Mouse (Mus musculus): ENCODE results near the gene Pdzd7.

- TF ChIP-seq CTCF (IDR thresholded peaks at IDR 0.05; ENCODE audit: borderline replicate concordance, extremely low read depth, insufficient read depth, insufficient read length) (no peak), POLR2A (IDR thresholded peaks at IDR 0.05; ENCODE audit: borderline replicate concordance, extremely low read depth, insufficient read depth, insufficient read length, poor library complexity, severe bottlenecking) (no peak)
Measured at GRCm38 (mm10) chr19:45065226-45065625, 19.7 kb upstream of the Pdzd7 start.
